Mouse (Mus musculus): ENCODE measurements around the gene Cybrd1.

The Cybrd1 gene

DNA sequence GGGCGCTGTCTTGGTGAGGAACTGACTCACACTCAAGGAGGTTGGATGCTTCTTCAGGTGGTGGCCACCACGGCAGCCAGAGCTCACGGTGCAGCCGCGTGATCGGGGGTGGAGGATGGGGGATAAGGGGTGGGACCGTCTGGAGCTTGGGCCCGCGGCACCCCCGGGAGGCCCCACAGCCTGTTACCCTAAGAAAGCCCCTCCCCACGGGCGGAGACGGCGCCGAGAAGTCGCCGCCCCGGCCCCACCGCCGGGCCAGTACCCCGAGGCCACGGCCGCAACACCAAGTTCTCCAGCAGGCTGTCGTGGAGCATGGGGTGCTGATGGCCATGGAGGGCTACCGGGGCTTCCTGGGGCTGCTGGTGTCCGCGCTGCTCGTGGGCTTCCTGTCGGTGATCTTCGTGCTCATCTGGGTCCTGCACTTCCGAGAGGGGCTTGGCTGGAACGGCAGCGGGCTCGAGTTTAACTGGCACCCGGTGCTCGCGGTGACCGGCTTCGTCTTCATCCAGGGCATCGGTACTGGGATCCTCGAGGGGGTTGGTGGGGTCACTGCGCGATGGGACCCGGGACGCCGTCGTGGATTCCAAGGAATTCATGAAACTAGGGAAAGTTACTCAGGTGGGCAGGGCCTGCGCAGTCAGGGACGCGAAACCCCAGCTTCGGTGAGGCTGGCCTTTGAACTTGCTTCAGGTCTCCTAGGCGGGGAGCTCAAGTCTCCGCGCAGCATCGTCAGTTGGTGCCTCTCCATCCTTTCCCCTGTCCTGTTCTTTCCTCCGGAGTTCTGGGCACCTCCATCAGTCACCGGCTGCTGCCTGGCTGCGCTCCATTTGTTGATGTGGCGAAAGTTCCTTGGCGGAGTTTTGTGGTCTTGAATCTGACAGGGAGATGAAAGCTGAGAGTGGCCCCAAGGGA lies at the start of gene Cybrd1:
Cybrd1 (plus strand) TSS at position 127 of the 912 bp plus-strand sequence.
- DNase-seq (ENCODE audit: low read depth, low spot score), result peak; percentile 39

DNA sequence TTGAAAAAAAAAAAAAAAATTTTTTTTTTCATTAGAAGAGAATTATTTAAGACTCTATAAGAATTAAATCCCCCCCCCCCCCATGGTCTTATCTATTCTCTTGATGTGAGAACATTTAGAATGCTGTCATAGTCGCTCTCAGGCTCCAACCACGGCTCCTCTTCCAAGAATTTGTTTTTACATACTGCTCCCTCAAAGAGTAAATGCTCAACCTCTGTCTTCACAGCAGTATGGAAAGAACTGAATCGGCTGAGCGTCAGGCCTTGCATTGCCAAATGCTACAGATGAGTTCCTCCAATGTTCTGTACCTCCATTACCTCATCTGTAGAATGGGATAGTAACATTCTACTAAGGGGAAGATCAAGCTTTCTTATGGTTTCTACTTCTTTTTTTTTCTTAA lies 46.1 kb upstream of the Cybrd1 start:
- no peak for DNase-seq (ENCODE audit: low read depth, low spot score)

DNA sequence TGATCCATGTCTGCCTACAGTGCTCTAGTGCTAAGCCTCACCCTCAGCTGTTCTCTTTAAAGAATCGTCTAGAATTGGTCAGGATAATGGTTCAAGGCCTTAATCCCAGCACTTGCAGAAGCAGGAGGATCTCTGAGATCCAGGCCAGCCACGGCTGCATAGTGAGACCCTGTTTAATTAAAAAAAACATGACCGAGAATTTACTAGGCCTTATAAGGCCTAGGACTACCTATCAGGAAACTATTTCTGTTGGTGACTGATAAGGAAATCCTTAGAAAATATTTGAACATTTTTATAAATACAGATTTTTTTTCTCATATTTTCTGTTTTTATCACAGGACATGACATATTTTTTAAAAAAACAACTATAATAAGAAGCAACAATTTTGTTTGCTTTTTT lies 44.4 kb upstream of the Cybrd1 start:
- DNase-seq (ENCODE audit: low read depth, low spot score), result no peak

DNA sequence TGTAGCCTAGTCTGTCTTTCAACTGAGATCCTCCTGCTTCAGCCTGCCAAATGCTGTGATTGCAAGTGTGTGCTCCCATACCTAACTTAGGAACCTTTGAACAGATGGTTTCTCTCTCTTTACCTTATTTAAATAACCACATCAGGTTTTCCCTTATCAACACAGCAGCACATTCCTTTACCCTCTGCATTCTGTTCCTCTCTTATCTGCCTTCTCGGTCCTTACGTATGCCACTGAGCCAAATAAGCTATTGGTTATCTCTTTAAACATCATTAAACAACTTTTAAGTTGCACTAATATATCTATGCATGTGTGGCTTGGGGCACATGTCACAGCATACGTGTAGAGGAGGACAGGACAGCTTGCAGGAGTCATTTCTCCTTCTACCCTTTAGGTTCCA lies 43.9 kb upstream of the Cybrd1 start:
- DNase-seq (ENCODE audit: low read depth, low spot score), result no peak

DNA sequence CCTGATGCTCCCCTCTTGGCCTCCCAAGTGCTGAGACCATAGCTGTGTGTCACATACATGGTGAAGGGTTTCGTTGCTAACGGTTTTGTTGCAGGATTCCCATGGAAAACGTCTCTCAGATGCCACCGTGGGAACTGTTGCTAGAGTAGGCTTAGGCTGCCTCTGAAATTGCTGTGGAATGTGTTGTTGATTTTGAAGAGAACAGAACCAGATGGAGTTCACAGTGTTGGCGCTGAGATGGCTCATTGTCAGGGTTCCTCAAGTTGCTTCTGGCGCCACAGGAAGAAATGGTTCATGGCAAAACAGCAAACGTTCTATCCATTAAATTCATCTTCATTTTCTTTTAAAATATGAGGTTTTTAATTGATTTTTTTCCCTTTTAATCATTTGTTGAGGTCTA lies 35.3 kb upstream of the Cybrd1 start:
- DNase-seq (ENCODE audit: low read depth, low spot score), result no peak

DNA sequence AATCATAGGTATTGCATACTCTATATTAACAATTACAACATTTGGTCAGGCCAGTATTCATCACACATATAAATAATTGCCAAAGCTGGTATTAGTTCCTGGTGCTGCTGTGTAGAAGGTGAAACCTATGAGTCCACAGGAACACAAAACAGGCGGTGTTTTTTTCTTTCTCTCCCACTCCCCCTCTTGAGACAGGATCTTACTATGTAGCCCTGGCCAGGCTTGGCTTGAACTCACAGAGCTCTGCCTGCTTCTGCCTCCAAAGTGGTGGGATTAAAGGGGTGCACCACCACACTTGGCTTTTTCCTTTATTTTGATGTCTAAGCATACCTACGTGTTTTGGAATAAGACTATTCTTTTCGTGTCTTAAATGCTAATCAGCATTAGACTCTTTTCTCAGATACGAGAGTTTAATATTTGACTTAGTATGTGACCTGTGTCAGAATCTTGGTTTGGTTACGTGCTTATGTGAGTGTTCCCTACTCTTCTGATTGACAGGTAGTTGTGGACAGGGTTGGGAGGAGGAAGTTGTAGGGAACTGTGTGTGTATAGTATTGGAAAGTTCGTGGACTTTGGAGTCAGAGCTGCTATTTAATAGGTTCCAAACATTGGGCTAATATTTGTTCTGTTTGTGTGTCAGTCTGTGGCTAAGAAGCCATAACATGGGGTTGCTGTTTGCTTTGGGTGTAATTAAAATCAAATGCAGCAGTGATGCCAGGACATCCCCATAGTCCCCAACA lies 34.1 kb upstream of the Cybrd1 start:
- DNase-seq (ENCODE audit: low read depth, low spot score), result no peak

DNA sequence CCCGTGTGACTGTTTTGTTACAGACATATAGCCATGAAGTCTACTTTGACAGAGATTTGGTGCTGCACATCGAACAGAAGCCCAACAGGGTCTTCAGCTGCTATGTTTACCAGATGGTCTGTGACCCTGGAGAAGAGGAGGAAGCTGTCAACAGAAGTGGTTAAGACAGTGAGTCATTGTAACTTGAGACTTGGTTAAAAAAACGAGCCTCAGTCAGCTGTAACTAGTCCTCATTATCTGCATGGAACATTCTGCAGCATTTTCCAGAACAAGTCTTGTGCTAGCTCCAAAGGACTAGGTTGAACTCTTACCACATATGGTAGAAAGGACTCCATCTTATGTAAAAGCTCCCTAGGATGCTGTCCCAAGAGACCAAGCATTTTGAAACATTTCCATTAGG lies 28.0 kb upstream of the Cybrd1 start:
- peak; percentile 61 for DNase-seq (ENCODE audit: low read depth, low spot score)

DNA sequence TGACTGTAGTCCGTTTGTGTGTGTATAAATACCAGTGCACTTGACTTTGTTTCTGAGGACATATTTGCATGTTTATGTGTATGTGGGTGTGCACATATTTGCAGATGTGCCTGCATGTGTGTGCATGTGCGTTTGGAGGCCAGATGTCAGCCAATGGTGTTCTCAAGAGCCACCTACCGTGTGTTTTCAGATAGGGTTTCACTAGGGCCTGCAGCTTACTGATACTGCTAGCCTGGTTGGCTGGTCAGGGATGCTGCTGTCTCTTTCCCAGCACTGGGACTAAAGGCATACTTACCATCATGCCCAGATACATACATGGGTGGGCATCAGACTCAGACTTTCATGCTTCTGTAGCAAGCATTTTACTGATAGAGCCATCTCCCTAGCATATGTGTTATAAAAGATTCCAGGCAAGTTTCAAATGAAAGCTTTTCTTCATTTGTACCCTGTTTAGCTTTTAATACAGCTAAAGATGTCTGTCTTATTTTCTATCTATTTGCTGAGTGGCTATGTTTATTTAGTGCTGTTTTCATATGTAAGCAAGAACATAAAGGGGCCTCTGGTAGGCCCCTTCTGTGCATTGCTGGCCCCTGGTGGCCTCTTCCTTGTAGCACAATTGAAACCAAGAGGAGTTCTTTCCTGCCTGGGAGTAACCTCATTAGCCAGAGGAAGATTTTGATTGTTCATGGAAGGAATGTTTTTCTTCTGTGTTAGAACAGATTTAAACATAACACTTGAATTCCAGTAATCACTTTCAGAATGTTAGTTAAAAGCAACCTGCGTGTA lies 26.9 kb upstream of the Cybrd1 start:
- DNase-seq (ENCODE audit: low read depth, low spot score), result peak; percentile 28

DNA sequence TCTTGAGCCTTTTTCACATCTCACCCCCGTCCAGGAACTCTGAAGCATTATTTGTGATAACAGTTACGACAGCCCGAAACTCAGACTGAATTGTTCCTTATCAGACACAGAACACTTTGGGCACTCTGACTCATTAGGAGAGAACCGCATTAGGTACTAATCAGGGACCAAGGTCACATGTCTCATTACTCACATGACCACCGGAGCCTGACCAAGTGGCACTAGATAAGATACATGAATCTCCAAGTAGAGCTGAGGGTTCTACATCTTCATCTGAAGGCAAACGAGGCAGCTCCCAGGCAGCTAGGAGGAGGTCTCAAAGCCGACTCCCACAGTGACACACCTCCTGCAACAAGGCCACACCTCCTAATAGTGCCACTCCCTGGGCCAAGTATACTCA lies 21.6 kb upstream of the Cybrd1 start:
- no peak for DNase-seq (ENCODE audit: low read depth, low spot score)

DNA sequence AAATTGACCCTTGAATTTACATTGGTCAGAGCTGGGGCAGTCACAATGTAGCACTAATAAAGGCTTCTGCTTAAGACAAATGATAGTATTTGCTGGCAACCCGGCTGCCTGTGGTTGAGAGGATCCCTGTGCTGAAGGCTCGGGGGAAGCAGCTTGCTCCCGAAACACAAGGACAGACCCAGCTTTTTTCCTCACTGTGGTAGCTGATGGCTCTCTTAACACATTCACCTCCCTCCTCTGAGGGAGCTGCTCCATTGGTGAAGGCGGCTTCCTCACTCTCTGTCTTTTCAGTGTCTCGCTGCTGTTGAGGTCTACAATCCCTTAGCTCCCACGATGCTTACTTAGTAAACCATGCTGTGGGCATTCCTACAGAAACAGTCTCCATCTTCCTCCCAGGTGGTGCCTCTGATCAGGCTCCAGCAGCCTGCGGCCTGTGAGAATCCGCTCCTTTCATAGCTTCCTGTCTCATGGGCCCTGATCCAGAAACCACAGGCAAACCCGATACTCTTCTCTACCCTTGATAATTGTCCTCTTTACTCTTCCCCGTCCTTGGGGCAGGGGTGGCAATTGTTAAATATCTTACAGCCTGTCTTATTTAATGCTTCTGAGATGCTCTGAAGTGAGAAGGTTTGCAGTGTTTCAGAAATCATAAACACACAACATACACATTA lies 15.0 kb upstream of the Cybrd1 start:
- peak; percentile 34 for DNase-seq (ENCODE audit: low read depth, low spot score)

DNA sequence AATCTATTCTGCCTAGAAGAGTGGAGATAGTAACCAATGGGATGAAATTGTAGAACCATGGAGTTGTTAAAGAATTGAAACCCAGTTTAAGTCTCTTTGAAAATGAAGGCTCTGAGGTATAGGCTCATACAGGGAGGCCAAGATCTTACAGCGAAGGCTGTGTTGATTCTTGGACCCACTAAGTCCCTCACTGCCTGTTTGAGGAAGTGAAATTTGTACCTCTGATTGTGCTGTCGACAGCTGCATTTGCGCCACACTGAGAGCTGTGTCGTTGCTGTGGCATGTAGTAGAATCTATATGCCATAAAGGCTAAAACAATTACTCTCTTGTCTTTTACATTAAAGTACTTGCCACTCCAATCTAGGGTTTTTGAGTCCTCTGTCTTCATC lies 14.4 kb upstream of the Cybrd1 start:
- DNase-seq (ENCODE audit: low read depth, low spot score), result no peak

DNA sequence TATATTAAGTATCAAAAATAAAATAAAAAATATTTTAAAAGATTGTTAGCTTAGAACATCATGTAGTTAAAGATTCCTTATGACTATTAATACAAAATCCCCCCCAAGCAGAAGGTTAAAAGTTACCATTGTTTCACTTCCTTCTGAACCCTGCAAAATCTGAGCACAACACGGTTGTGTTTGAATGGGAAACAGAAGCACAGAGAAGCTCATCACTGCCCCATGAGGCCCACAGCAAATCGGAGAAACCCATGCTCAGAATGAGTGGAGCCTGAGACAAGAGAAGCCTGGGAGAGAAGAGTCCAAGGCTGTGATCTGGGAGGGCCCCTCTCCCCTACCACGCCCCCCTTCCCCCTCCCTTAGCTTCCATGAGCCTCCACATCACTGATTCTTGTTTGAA lies 13.0 kb upstream of the Cybrd1 start:
- DNase-seq (ENCODE audit: low read depth, low spot score), result no peak

DNA sequence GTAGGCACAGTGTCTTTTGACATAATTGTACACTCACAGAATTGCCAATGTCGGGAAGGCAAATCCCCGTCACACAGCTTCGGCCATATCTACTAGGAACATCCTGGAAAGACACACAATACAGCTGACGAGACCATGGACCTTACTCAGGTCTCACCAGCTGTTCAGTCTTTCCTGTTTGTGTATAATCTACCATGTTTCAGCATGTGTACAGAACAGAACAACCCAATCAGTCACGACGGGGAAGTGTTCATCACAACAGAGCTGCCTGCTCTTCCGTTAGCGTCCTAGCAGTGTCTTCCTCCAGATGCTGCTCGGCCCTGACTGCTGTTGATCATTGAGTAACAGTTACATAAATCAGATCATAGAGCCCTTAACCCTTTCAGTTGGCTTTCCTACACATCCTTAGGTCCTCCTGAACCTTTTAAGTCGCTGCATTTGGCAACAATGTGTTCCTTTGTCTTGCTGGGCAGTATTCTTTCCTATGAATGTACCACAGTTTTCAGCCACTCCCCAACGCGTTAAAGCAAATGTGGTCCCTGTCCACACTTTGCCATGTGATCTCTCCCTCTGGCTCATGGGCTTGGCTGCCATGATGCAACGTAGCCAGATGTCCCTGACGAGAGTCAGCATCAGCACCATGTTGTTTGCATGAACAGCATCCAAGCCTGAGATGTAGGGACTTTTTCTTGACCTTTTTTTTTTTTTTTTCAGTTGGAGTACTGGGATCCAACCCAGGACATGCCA lies 12.1 kb upstream of the Cybrd1 start:
- DNase-seq (ENCODE audit: low read depth, low spot score), result no peak

DNA sequence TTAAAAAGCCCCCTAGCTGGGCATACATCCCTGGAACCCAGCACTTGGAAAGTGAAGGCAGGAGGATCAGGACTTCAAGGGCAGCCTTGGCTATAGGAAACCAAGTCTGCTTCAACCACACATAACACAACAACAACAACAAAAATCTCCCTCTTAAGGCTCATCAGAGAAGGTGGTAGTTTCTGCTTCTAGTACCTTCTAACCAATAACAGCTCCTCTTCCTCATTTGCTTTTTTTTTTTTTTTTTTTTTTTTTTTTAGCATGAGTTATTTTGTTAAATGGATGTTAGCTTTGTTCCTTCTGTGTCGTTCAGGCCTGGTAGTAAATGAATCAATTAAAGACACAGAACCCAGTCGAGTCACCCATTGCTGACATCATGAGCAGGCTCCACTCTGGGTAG lies 10.5 kb upstream of the Cybrd1 start:
- no peak for DNase-seq (ENCODE audit: low read depth, low spot score)

DNA sequence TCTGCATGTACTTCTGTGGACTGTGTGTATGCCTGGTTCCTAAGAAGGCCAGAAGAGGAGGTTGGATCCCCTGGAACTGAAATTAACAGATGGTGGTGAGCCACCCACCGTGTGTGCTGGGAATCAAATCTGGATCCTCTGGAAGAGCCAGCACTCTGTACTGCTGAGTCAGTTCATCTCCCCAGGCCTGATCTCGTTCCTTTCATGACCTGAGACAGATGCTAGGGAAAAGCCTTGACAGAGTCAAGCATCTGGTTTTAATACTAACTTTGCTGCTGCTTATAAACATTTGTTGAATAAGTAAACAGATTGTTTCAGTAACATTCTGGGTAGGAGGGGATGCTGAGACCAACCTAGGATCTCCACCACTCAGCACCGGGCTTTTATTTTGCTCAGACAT lies 9.2 kb upstream of the Cybrd1 start:
- peak; percentile 57 for DNase-seq (ENCODE audit: low read depth, low spot score)

DNA sequence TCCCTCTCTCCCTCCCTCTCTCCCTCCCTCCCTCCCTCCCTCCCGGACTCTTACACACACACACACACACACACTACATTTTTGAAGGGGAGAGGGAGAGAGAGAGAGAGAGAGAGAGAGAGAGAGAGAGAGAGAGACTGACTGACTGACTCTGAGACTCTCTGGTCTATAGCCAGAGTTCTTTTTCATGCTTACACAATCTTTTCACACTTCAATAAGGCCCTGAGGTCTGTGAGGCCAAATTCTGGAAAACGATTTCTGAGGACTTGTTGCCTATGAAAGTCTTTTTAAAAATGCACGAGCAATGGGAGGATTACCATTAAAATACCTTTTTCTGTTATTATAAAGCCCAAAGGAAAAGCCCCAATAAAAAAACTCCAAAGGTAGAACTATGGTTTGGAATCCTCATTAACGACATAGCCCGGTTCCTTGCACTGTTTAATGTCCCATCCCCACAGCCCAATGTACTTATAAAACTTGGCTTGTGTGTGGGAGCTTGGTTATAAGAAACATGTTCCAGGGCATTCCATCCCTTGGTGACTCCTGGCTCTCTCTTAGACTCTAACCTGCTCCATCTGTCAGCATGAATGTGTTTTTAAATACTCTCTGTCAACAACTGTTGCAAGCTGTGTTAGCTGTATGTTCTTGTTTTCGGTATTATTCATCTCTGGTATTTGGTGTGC lies 4.1 kb upstream of the Cybrd1 start:
- DNase-seq (ENCODE audit: low read depth, low spot score), result no peak

DNA sequence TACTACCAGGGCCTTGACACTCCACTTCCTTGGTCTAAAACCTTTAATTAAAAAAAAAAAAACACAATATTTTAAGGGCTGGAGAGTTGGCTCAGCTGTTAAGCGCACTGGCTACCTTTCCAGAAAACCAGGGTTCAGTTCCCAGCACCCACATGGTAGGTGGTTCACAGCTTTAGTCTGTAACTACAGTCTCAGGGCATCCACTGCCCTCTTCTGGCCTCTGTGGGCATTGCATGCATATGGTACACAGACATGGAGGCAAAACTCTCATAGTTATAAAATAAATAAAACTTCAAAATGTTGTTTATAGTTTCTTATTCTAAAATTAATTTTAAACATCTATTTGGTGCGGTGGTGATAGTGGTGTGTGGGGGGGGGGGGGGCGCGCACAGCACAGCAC lies 1.6 kb upstream of the Cybrd1 start:
- DNase-seq (ENCODE audit: low read depth, low spot score), result no peak

DNA sequence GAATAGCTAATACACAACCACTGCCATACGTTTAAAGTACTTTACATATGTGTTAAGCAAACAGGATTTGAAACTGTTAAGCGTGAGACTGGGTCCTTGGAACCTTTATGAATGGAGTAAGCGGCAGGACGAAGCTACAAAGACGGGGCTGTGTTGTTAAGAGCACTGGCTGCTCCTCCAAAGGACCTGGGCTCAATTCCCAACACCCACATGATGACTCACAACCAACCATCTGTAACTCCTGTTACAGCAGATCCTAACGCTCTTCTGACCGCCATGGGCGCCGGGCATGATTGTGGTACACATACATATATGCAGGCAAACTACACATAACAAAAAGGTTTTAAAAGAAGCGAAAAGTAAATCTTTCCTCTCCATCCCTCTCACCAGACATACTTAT lies 3.1 kb downstream of the Cybrd1 start:
- no peak for DNase-seq (ENCODE audit: low read depth, low spot score)

DNA sequence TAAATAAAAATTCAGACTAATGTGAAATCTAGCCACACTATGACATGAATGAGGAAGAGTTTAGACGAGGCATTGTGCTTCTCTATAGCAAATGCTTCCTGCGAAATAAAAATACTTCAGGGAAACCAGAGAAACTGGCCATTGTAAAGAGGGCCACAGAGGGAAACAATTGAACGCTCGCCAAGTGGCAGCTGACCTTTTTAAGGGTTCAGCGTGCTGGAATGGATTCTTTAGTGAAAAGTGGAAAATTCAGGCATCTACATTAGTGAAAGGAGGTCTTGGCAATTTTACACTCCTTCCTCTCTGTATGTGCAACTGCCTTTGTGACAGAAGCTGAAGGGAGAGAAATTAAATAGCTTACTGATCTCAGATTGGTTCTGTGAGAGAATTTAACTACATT lies 3.7 kb downstream of the Cybrd1 start:
- no peak for DNase-seq (ENCODE audit: low read depth, low spot score)

DNA sequence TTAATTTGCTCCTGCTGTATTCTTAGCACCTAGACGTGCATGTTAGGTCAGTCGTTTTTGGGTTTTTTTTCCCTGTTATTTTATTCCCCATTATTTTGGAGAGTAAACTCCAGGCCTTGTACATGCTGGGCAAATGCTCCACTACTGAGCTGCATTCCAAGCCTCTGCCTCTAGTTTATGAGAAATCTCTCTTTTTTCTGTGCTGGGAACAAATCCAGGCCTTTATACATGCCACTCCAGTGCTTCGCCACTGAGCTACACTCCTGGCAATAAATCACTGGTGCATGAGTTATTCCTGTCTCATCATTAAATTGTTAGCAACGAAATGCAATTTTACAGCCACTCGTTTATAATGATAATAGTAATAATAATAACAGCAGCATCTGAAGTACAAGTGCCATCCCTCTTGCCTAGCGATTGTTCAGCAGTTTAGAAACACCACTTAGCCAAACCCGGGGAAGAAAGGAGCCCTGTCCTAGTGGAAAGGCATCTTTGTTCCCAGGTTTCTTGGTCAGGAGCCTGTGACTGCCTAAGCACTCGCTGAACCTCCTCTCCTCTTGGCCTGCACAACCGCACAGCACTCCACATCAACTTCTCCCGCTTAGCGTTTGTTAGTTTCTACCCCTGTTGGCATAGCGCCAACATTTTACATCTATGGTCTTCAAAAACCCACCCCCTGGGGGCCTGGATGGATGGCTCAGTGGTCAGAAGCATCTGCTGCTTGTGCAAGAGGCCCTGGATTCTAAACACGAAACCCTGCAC lies 4.7 kb downstream of the Cybrd1 start:
- DNase-seq (ENCODE audit: low read depth, low spot score), result no peak

All from 3T3-L1 (cell line).